Mouse (Mus musculus) erythroid progenitor cell, adult 5-6 weeks (primary cell): ENCODE data around the gene Ankra2. TPM values are rescaled to one million over a fixed set of nuclear protein-coding genes. Genes with fewer than 3 reads are reported as not detected.

Experiments used
- ATAC-seq: replicated peaks from 2 replicates; pipeline ENCODE4 v1.8.0; 2016; ENCODE audit warnings: moderate number of reproducible peaks, mild to moderate bottlenecking, moderate TSS enrichment, inconsistent platforms; ENCODE audit not compliant: poor library complexity, low FRiP score, severe bottlenecking
- total RNA-seq, 2 experiments: library from RNA; stranded (forward) in 1 of 2; stranded (reverse) in 1 of 2; fragments of 150-400 nt in 1 of 2; fragments of 186-747, 209-891 nt in 1 of 2; gene quantifications; 2 replicates each; pipeline versions ENCODE4 v1.2.3 to v1.2.4; 2015 to 2017; ENCODE audit warnings: low replicate concordance in 2 of 2

Gene Ankra2
- total RNA-seq (2015; ENCODE audit: low replicate concordance) (10.5 and 13.4 TPM in 2 replicates), total RNA-seq (2017; ENCODE audit: low replicate concordance) (9.2 and 15.7 TPM in 2 replicates)

DNA sequence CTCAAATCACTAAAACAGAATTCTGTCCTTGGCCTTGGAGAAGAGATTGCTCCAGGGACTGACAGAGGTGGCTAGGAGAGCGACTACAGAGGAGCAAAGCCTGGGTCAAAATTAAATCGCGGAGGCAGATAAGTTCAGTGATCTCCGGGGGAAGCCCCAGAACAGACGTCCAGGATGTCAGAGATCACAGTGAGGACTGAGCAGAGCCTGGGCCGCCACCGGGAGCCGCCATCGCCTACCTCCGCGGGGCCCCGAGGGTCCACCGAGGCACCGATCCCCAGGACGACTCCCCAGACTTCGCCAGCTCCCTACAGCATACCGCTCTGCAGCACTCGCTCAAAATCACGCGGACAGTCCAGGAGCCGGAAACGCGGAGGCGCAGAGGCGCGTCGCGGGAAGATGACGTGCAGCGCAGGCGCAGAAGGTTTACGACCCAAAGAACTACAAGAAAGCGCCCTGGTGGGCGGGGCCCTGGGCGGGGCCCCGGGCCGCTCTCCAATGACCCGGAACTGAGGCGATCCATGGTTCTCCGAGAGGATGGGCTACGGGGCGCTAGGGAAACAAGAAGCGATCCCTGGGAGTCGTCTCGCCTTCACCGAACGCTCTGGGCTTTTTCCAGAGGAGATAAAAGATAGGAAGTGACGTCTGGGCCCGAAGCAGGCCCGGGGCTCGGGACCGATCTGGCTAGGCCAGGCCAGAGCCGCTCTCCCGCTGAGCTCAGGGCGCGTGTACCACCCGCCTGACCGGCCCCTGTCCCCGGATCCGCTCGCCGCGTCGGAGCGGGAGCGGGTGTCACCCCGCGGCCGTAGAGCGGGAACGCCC is at the start of gene Ankra2, which contains the start of gene Utp15:
TSS of gene Ankra2 (plus strand) at position 439 of the 822 bp plus-strand sequence.
TSS of gene Utp15 (minus strand) at position 406 of the 822 bp plus-strand sequence.
- ATAC-seq: peak; percentile 98

GRCm38 (mm10) chr13:98222848-98223247 is 40.0 kb upstream of the Ankra2 start:
- ATAC-seq: no peak

GRCm38 (mm10) chr13:98226225-98226624 is 36.6 kb upstream of the Ankra2 start:
- no peak for ATAC-seq

DNA sequence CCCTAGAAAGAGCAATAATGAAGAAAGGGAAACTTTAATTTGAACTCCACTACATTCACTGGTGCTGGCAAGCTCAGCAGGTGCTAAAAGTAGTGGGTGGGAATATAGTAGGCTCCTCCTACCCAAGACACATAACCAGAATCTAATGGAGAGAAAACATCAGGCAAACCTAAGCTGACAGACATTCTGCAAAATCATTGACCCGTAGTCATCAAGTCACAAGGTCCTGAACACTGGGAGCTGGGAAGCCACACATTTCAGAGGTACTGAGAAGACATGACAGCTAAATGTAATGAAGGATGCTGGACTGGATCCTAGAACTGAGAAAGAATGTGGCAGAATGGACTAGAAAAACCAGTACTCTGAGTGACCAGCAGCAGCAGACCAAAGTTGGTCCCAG is 32.4 kb upstream of the Ankra2 start:
- ATAC-seq: no peak

GRCm38 (mm10) chr13:98235451-98235850 is 27.4 kb upstream of the Ankra2 start:
- no peak for ATAC-seq

- peak; percentile 40; the same call in 1 of the 2 replicates for ATAC-seq
These were observed 22.8 kb upstream of the Ankra2 start for GRCm38 (mm10) chr13:98239978-98240641.

DNA sequence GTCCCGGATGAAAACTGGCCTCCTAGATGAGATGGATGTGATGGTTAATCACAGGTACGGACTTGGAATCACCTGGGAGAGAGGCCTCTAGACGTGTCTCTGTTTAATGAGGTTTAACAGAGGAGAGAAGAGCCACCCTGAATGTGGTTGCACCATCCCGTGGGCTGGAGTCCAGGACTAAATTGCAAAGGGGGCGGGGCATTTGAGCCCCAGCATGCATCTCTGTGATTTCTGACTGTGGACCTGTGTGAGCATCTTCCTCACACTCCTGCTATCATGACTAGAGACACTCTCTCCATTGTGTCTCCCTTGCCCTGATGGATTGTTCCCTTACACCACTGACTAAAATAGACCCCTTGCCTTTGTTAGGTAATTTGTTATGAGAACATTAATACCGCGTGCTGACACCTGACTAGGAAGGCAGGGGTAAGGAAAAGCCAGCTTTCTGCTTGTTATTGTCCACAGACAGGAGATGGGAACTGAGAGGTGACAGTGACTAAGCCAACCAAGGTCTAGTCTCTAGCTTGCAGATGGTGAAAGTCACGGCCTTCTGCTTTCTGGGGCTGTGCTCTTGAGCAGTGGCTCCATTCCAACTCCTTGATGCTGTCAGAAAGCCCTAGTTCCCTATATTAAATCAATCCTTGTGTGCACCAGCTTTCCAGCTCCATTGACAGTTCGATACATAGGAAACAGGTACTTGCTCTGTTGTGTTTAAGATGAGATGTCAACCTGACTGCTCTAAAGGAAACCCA is 21.2 kb upstream of the Ankra2 start:
- ATAC-seq: no peak

GRCm38 (mm10) chr13:98244571-98245350 is 18.1 kb upstream of the Ankra2 start:
- no peak for ATAC-seq

DNA sequence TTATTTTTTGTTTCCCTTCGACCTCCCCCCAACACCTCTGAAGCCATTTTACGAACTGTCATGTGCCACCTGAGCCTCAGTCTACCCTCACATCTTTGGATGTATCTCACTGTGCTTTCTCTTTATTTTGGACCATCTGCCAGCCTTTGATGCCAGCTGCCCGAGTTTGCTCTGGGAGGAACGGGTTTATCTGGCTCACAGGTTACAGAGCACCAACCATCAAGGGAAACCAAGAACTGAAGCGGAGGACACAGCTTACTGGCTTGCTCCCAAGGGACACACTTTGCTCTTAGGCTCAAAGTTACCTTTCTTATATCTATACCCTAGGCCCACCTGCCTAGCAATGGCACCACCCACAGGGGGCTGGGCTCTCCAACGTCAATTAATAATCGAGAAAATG is 17.5 kb upstream of the Ankra2 start:
- ATAC-seq: no peak

- ATAC-seq: no peak
These were observed 13.3 kb upstream of the Ankra2 start for GRCm38 (mm10) chr13:98249594-98249993.

DNA sequence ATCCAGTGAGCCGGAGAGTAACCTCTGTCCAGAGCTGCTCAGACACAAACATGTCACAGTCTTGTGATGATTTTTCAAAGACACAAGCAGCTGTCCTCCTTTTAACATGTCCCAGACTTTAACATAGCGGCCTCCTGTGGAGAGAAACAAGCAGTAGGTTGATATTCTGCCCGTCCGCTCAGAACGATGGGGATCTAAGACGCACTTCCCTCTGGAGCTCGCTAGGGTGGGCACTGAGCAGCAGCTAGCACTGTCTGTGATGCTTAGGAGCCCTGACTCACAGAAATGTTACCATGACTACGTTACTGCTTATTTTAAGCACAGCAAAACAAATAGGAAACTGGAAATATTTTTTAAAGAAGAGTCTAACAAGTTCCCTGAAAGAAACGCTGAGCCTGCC is 8.0 kb upstream of the Ankra2 start:
- no peak for ATAC-seq

- ATAC-seq: no peak
These were observed 649 bp downstream of the Ankra2 start for GRCm38 (mm10) chr13:98263458-98263987.

- ATAC-seq: no peak
These were observed 1.2 kb downstream of the Ankra2 start for GRCm38 (mm10) chr13:98264111-98264510.

DNA sequence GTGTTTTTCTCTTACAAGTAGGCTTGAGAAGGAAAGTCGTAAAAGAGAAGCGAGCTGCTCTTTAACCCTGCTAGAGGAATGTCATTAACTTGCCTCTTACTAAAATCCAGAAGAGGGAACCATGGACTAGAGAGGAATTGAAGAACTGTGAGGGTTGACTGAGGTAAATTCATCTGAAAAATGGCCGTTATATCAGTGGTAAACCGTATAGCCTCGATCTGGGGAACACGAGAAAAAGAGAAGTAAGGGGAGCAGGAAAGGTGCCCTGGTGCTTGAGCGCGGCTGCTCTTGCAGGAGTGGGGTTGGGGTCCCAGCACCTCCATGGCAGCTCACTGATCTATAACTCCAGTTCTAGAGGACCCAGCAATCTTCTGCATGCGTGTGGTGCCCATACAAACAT is 11.1 kb downstream of the Ankra2 start:
- ATAC-seq: no peak

DNA sequence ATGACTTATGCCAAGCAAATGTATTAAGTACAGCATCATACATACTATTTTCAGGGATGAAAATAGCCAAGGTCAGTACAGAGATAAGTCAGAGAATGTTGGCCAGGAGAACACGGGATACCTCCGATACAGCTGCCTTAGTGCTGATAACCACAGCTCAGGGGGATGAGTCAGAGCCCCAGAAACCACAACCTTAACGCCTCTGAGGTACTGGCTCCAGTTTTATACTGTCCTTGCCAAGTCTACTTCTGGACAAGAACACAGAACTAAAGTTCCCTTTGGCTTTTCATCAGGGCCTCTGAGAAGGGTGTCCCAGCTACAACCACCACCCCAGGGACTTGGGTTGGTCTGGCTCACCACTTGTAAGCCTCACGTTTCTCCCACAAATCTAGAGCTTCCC is 12.8 kb downstream of the Ankra2 start:
- ATAC-seq: no peak

GRCm38 (mm10) chr13:98276253-98276652 is 13.4 kb downstream of the Ankra2 start:
- ATAC-seq: no peak

- no peak for ATAC-seq
These were observed 14.6 kb downstream of the Ankra2 start for GRCm38 (mm10) chr13:98277501-98277900.

- ATAC-seq: no peak
These were observed 16.8 kb downstream of the Ankra2 start, which contains the start of gene Gm21976 for GRCm38 (mm10) chr13:98279686-98280085. TSS of gene Gm21976 (plus strand) at chr13:98279887.

DNA sequence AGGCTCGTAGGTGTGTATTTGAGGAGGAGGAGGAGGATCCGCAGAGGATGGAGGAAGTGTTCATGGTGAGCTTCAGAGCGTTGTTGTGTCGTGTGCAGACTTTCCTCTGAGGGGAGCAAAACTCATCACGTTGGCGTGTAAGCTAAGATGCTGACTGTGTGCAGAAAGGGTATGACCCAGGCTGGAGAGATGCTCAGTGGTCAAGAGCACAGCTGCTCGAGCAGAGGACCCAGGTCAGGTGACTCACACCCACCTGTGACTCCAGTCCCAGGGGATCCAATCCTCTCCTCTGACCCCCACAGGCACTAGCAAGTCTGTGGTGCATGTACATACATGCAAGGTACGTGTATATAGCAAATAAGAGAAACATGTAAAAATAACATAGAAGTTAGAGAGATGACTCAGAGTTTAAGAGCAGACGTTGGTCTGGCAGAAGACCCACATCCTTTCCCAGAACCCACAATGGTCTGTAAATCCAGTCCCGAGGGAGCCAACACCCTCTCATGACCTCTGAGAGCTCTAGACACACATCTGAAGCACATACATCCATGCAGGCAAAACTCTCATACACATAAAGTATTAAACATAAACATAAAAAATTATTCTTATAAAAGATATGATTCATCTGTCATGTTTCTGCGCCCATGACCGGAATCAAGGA is 18.2 kb downstream of the Ankra2 start:
- ATAC-seq: no peak
